Mouse (Mus musculus) testis, postnatal 14 days (tissue): Measurements from ENCODE around the gene Tle2.

ENCODE experiments used
- DNase-seq: peaks from one replicate; pipeline ENCODE4 v3.0.0; 2021; ENCODE audit warnings: low spot score

Gene Tle2

DNA sequence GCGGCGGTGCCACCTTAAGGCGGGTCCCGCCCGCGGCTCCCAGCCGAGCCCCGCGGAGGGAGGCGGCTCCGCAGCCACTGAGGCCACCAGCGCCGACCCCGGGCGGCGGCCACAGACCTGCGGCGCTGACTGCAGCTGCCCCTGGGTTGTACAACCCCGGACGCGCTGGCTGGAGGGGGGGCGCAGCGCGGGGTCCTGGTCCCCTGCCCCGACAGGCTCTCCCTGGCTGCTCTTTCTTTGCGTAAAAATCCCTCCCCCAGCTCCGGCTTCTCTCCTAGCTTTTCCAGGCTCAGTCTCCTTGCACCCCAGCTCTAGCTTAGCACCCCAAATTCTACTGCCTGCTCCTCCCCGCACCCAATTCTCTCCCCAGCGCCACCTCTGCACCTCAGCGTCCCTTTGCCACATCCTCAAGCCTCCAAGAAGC, 859 bp downstream of the Tle2 start:
- DNase-seq: peak; percentile 28

DNA sequence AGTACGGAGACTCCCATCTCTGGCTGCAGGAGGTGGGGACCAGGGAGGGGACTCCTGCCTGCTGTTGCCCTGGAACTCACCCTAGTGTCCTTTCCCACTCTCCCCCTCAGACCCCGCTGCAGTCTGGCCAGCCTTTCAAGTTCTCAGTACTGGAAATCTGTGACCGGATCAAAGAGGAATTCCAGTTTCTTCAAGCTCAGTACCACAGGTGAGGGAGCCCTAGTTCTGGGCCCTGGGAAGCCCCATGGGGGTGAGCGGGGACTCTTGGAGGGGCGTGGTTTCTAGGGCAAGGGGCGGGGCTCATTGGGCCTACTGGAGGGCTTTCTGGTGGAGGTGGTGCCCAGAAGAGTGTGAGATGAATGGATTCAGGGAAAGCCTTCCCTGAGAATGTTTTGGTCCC, 1.3 kb downstream of the Tle2 start:
- peak; percentile 25 for DNase-seq

DNA sequence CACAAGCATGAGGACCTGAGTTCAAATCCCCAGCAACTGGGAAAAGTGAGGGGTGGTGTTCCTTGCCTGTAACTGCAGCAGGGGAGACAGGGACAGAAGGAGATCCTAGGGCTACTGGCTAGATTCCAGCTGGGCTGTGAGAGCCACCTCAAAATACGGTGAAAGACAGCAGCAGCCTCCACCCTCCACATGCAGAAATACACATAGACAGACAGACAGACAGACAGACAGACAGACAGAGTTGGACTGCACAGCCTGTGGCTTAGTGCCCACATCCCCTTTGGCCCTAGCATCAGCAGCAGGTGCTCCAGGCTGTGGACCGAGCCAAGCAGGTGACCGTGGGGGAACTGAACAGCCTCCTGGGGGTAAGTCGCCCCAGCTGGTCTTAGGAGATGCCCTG, 5.6 kb downstream of the Tle2 start:
- no peak for DNase-seq

DNA sequence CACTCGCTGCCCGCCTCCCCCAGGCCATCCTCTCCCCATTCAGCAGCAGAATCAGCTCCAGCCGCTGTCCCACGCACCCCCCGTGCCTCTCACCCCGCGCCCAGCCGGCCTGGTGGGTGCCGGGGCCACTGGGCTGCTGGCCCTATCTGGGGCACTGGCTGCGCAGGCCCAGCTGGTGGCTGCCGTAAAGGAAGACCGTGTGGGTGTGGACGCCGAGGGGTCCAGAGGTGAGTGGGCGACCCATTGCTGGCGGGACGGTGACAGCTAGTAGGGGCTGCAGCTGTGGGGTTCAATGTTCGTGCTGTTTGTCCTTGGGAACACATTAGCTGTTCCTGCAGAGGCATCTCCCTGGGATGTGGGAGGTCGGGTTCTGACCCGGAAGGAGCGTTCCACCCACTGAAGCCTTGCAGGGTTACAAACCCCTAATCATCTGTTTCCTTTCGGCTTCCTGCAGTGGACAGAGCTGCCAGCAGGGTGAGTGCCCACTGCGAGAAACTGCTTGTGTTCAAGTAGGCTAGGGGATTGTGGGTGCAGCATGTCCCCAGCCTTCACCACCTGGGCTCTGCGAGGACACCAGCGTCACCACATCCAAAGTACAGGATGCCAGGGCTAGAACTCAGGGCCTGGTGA, 6.2 kb downstream of the Tle2 start:
- DNase-seq: peak; percentile 33

DNA sequence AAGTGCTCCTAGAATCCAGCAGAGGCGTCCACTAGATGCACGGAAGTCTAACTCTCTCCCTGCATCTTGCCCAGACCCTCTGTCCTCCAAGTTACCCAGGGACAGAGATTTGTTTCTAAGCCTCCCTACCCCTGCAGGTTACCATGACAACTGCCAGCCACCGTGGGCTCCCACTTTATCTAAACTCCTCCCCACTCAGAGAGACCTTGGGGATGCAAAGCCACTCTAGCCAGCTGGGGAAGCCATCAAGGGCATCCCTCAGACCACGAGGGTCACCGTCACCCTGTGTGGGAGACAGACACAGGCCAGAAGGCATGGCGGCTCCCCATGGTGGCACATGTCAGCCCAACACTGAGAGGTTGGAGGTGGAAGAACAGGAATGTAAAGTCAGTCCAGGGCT, 9.0 kb downstream of the Tle2 start:
- DNase-seq: peak; percentile 6

DNA sequence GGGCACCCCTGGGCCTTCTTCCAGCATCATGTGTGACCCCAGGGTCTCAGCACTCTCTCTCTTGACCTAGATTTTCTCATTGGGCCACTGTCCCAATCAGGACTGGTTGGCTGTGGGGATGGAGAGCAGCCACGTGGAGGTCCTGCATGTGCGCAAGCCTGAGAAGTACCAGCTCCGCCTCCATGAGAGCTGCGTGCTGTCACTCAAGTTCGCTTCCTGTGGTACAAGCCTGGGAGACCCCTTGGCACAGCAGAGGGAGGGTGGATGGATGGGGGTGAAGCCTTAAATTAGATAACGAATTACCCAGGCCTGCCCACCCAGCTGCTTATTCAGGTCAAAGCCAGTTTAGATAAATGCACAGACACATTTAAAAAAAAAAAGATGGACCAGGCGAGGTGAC, 14.4 kb downstream of the Tle2 start:
- DNase-seq: no peak

DNA sequence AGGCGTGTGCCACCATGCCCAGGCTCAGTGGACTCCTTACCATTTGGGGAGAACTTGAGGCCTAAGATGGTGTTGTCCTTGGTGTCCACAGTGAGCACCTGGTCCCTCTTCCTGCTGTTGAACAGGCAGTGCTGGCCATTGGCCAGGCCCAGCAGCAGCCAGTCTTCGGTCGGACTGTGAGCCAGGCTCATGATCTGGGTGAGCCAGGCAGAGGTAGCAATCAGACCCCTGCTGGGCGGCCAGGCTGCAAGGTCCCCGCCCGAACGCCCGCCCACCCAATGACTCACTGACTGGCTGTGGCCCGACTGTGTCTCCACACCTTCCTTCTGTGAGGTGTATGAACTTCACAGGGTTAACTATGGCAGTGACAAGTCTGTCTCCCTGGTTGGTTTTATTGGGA, 17.5 kb downstream of the Tle2 start:
- no peak for DNase-seq

DNA sequence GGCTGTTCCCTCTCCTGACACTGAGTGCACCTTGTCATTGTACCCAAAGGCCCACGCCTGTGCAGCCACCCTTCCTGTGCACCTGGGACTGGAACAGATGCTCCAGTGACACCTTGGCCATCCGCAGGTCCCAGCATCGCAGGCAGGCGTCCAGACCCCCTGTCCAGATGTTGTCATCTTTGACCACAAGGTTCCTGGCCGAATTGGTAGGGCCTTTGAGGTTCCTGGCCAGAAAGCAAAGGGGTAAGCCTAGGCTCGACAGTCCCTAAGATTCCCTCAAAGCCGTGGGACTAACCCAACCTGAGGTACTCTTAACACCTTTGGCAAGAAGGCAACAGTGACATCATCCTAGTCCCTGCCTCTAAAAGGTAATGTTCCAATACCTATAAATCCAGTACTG, 18.3 kb downstream of the Tle2 start:
- DNase-seq: no peak

DNA sequence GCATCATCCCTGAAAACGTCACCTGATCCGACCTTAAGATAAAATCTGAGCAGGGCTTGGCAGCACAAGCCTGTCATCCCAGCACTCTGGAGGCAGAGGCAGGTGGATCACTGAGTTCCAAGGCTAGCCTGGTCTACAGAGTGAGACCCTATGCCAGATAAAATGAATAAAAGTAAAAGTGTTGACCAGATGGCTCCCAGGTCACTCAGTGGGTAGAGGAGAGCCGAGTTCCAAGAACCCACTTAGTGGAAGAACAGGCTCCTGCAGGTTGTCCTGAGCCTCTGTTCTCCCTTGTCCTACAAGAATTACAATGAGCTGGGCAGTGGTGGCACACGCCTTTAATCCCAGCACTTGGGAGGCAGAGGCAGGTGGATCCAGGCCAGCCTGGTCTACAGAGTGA, 18.9 kb downstream of the Tle2 start:
- DNase-seq: no peak

DNA sequence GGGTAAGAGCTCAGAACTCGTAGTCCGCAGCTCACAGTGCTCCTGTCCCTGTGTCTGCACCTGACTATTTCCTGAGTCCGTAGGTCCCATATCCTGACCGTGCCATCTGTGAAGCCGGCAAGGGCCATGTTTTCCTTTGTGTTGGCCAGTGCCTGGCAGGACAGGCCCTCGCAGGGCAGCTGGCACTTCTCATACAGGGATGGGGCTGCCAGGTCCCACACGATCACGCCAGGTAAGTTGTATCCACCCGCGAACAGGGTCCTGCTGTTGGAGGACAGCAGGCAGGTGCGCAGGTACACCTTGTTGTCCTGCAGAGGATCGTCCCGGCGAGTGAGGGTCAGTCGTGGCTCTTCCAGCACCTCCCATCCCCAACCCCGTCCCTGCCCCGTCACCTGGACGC, 19.6 kb downstream of the Tle2 start:
- no peak for DNase-seq

DNA sequence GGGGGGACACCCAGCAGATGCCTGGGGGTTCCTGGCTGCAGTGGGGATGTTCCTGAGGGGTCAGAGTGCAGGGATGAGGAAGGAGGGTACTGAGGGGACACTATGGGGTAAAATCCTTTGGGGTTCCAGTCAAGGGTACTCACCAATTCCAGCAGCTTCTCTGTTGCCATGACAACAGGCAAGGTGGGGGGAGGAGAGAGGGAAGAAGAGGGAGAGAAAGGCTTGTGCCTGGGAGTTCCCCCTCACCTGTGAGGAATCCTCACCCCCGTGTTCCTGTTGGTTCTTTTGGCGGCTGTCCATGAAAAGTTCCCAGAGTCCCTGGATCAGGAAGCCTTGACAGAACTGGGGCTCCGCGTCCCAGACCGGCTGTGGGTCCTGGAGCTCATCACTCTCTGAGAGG, 21.2 kb downstream of the Tle2 start:
- DNase-seq: no peak

DNA sequence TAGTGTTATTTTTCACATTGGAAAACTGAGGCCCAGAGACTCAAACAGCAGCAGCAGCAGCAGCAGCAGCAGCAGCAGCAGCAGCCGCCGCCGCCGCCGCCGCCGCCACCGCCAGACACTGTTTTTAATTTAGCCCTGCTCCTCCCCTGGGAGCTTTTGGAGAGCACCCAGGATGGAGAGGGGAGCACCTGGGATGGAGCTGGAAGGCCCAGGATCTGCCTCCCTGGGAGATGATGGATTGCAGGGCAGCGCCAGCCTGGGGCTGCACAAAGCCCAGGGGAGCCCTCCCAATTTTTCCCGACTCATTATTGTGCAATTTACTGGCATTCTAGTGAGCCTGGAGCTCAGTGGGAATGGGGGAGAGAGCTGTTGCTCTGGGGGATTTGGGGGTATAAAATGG, 22.2 kb downstream of the Tle2 start:
- DNase-seq: no peak

DNA sequence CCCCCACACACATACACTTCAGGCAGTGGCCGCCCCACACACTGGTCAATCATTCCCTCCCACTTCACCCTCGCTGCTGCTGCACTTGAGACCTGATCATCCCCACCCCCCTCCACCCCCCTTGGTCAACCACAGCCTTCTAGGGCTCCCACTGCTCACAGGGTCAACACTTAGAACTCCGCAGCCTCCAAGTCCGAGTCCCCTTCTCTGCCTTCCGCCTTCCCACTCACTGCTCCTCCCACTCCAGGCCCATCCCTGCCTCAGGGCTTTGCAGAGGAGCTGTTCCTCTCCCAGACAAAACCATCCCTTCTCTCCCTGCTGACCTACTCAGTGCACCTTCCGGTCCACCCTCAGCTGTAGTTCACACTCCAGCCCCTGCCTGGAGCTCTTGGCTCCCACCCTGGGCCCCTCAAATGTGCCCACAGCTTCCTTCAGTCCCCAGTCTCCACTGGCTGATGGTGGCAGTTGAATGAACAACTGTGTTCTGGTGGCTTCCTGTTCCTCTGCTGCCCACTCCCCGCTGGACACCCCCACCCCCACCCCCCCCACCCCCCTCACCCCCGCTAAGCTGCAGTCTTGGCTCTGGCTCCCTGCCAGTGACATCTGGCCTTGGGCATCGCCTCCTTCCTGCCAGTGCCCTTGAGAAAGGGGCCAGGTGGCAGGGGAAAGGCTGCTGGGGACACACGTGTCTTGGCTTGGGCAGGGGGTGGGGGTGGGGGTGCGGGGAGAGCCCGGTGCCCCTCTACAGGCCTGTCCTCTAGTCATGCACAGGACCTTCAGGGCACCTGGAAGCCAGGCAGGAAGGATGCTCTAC, 23.0 kb downstream of the Tle2 start:
- DNase-seq: no peak

DNA sequence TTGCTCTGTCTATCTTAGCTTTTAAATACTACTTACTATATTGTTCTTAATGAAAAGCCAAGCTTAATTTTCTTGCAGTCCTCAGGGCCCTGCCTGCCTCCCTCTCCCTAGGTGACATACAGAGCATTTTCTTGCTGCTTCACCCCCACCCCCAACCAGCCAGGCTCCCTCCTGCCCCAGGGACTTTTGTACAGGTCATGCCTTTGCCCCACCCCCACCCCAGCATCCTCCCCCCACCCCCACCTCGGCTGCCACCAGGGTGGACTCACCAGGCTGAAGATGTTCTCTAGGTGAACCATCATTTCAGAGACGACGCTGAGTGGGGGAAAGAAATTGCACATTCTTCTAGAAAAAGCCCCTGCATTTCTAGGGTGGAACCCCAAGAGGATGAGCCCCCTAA, 24.0 kb downstream of the Tle2 start:
- no peak for DNase-seq

DNA sequence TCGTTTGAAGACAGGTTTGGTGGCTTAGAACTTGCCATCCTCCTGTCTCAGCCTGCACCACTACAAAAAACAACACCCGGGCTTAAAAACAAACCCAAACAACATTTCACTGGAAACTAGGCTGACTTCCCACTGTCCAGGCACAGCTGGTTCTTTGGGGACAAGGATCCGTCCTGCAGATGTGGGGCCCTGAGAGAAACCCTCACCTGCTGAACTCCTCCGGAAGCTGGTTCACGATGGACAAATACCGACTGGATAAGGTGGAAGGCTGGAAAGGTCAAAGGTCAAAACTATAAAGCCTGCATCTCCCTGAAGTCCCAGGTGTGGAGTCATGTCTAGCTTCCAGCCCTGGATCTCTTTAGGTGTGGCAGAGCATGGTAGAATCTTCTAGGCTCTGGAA, 24.5 kb downstream of the Tle2 start:
- no peak for DNase-seq

DNA sequence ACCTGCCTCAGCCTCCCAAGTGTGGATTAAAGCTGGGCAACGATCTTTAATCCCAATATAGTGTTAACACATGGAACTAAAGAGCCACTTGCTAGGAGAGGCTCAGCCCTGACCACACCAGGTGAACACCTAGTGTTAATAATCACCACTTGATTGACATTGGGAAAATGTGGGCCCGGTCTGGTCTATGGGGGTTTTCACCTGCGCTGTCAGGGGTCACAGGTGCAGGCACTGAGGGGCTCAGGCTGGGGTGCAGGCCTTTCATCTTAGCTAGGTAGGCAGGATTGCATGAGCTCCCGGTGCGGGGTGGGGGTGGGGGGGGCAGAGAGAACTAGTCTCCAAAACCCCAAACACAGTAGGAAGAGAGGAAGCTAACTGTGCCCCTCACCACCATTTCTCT, 25.3 kb downstream of the Tle2 start:
- no peak for DNase-seq

DNA sequence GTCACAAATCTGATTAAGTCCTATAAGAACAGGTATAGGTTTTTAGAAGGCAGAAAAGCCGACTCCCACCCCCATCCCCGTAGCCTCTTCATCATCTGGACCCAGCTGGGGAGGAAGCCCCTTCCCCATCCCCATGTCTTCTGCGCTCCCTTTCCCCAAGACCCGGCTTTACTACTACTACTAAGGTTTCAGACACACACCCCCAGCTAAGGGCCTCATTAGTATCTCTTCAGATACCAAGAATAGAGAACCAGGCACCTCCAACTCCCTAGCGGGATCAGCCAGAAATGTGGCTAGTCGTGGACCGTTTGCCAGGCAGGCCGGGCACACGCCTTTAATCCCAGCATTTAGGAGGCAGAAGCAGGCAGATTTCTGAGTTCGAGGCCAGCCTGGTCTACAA, 25.7 kb downstream of the Tle2 start:
- no peak for DNase-seq

DNA sequence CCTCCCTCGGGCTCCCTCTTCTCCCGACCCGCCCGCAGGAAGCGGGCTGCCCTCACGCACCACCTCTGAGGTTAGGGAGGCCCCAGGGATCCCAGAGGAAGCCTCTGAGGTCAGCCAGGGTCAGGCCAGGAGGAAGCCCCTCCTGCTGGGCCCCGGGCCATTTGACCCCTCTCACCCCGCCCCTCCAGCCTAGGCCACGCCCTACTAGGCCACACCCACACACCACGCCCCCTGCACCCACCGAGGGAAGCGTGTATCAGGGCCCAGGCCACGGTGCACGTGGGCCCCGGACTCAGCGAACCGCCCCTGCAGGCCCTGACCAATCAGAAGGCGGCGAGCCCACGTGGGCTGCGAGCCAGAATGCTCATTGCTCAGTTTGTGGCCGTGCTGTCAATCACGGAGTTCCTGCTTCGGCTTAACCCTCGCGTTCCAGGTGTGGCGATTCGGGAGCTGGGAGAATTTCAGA, 26.4 kb downstream of the Tle2 start, which contains the start of gene Tle6:
Gene Tle6 (minus strand): TSS at position 336 of the 466 bp plus-strand sequence.
- DNase-seq: peak; percentile 96

DNA sequence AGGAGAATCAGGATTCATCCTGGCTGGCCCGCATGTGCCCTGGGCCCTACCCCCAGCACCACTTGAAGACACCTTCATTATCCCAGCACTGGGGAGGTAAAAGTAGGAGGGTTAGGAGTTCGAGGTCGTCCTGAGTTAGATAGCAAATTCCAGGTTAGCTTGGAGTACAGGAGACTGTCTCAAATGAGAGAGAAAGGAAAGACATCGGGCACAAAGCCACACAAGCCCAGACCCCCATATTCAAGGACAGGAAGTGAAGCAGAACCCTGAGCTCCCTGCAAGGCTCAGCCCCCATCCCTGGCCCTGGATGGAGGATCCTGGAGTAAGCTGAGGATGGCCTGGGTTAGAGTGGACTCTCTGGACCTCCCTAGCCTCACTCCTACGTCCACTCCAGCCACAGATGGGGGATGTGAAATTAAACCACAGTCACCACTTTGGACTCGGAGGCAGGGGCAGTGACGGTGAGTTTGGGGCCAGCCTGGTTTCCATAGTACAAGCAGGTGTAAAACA, 27.1 kb downstream of the Tle2 start:
- no peak for DNase-seq

DNA sequence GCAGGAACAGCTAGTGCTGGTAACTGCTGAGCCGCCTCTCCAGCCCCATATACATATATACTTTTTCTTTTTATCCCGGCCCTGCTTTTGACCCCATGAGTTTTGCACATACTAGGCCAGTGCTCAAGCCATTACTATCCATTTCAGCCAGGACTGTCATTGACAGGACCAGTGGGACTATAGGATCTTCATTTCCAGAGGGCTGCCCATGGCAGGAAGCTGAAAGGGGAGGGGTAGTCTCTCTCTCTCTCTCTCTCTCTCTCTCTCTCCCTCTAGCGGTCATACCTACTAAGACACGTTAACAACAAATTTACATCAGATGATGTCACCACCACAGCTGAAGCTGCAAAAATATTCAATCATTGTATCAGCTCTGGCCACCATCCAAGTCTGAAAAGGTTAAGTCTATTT, 28.4 kb downstream of the Tle2 start:
- no peak for DNase-seq

DNA sequence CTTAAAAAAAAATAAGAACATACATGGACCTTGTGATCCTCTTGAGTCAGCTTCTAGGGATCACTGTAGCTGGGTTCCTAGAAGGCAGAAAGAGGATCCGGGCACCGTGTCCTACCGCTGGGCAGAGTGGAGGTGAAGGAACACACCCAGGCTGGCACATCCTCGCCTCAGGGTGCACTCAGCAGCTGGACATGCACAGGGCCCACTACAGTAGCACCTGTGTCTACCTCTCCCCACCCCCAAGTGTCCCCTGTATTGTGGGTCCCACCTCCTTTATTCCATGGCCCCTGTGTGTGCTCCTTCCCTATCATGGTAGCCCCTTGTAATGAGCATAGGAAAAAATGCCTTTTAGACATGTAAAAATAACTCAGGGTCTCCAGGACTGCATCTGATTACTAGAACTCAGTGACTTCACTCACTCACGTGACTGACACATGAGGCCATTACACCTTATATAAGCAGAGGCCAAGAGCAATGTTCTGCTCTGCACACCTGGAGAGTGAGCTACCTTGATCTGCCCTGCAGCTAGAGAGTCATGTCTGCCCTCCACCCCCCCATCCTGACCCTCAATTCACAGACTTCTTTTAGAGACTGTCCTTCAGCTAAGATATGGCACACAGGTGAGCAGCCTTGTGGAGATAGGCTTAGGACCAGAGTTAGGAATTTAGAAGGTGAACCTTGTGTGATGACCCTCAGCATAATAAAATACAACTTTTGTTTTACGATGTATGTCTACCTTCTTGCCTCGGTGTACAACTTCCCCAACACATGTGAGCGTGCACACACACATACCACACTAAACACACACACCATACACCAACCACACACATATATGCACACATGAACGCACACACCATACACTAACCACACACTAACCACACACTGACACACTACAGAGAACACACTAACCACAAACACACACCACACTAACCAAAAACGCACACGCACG, 29.9 kb downstream of the Tle2 start:
- no peak for DNase-seq

DNA sequence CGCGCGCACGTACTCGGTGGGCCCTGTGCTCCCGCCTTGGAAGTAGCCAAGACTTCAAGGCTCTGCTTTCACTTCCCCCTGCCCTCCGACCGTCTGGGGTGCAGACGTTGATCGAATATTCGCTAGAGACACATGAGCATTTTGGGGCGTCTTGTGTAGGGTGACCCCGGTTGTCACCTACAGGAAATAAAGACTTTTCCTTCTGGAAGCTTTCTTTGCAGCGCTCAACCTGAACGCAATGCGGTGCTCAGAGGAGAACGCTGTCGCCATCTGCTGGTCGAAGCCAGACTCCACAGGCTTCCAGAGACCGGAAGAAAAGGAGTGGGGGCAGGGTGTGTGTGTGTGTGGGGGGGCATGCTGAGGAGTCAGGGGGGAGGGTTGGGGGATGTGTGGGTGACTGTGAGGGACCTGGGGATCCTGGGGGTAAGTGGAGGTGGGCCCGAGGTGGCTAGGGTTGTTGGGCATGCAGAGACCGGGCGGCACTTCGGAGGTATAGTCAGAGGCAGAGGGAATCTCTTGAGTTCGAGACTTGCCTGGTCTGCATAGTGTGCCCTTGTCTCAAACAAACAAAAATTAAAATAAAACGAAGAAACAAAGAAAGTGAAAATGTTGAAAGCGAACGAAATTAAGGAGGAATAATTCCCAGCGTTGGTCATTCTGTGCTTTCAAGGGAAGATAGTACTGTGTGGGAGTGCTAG, 30.8 kb downstream of the Tle2 start:
- peak; percentile 78 for DNase-seq
